Mouse (Mus musculus) cerebellum, adult 2 months (tissue): Measurements from ENCODE around the gene Sik3.

Experiments
- CTCF ChIP-seq: fragments of 200-500 bp; IDR thresholded peaks from 2 replicates; pipeline ENCODE4 v1.5.1; 2011; ENCODE audit warnings: low read depth, mild to moderate bottlenecking, control low read depth, low read length, moderate library complexity, borderline replicate concordance; ENCODE audit not compliant: insufficient read depth
- POLR2A ChIP-seq: fragments of 200-500 bp; IDR thresholded peaks from 2 replicates; pipeline ENCODE4 v1.6.1; 2011; ENCODE audit warnings: low read length, control low read depth, borderline replicate concordance; ENCODE audit not compliant: insufficient read depth

DNA sequence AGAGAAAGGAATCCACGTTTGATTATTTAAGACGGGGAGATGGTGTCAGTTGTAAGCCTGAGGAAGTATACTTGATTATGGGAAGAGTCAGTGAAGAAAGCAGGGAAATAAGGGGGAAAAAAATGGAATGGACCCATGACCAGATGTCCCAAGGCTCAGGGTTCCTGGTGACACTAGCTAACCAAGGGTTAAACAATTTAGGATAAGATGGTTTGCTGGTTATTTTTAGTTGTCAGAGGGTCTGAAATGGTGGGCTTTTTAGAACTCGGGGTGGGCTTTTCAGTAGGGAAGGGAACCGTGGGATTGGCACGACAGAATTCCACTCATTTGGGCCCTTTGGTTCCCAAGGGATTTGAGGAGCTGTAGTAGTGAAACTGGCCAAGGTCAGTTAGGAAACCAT is 996 bp downstream of the Sik3 start:
- TF ChIP-seq CTCF = no peak
- TF ChIP-seq POLR2A = no peak
